Mouse (Mus musculus) lung, postnatal 0 days (tissue): Measurements from ENCODE around the gene Gins1.

Source experiments
- CTCF ChIP-seq: IDR thresholded peaks from 2 replicates; pipeline ENCODE4 v1.5.1; 2016; ENCODE audit warnings: antibody characterized with exemption, mild to moderate bottlenecking
- EP300 ChIP-seq: IDR thresholded peaks from 2 replicates; pipeline ENCODE4 v1.6.1; 2016; ENCODE audit warnings: antibody characterized with exemption, mild to moderate bottlenecking, control low read depth

GRCm38 (mm10) chr2:150959521-150959920, 54.3 kb downstream of the Gins1 start:
- no peak for TF ChIP-seq EP300
- no peak for TF ChIP-seq CTCF
